In genomic region chr6:145125591-145126113, GRCm38 (mm10) we compare ENCODE assay signal across 10 mouse cellular contexts. TPM values are rescaled to one million over a fixed set of nuclear protein-coding genes. Genes with fewer than 3 reads are reported as not detected.
DNase-seq lines count a peak whose midpoint lies in the region; ATAC-seq and TF ChIP-seq lines count a peak whose summit lies in the region.
"Had no signal": no experiment of that assay in that cellular context is flagged by ENCODE, and none has a peak within 500 bp of the region (broad histone marks: within the 10 kb centered on the region; RNA-seq: fewer than 3 reads in every experiment).

No protein-coding gene starts in this region.

- H3K36me3 ChIP-seq in MEL (ENCODE audit: control insufficient read depth in 1 of 2, insufficient read depth in 2 of 2, low read length in 2 of 2), result peaks cover 0 to 36% of the 10 kb centered on the region in 2 experiments; a peak in 2 of 4 replicates
- no peaks in the 10 kb centered on the region for H3K36me3 ChIP-seq in stomach, postnatal 0 days (ENCODE audit: control insufficient read depth, insufficient read depth, low read length)
- H3K36me3 ChIP-seq: G1E had no signal

- no peak for TF ChIP-seq RAD21 in MEL (IDR thresholded peaks at IDR 0.05; ENCODE audit: low read depth, low read length)

- TF ChIP-seq EP300 in MEL (IDR thresholded peaks at IDR 0.05; ENCODE audit: low read depth in 1 of 2, low read length in 2 of 2), result no peak
- TF ChIP-seq EP300 in stomach, postnatal 0 days (optimal IDR thresholded peaks at IDR 0.05), result no peak

- H3K27me3 ChIP-seq in MEL (ENCODE audit: control insufficient read depth in 1 of 2, insufficient read depth in 2 of 2, low read length in 2 of 2), result no peaks in the 10 kb centered on the region
- no peaks in the 10 kb centered on the region for H3K27me3 ChIP-seq in stomach, postnatal 0 days (ENCODE audit: control insufficient read depth, insufficient read depth, low read length)

- peak; percentile 47 for DNase-seq in gastrocnemius, adult 18-20 months (ENCODE audit: low spot score)
- no peak for DNase-seq in gastrocnemius, postnatal 25 days
- peak; percentile 35 for DNase-seq in MEL (ENCODE audit: low read depth, low spot score)
- peak; percentile 11 to 49 for DNase-seq in gastrocnemius, adult 8-10 months (ENCODE audit: low spot score in 2 of 2)
- DNase-seq in kidney, adult 11 months, result peak; percentile 62
- DNase-seq in spleen, postnatal 4 days (ENCODE audit: low spot score in 2 of 2), result no peak
- no peak for DNase-seq in stomach, postnatal 0 days (ENCODE audit: low spot score)
- no peak for DNase-seq in left cerebral cortex, adult 2 months (ENCODE audit: extremely low spot score in 1 of 2, low spot score in 2 of 2)
- DNase-seq: cerebellum, adult 11 months had no signal

- peak overlapping the region; percentile 66; the same call in 1 of the 2 replicates for H3K27ac ChIP-seq in MEL (ENCODE audit: control insufficient read depth, low read depth, low read length)
- no peak overlapping the region for H3K27ac ChIP-seq in stomach, postnatal 0 days (replicated peaks)
- H3K27ac ChIP-seq in left cerebral cortex, adult 2 months, result no peak overlapping the region

- TF ChIP-seq CTCF in MEL (IDR thresholded peaks at IDR 0.05 in 2 of 3, conservative IDR thresholded peaks at IDR 0.05 in 1 of 3; ENCODE audit: control insufficient read depth in 1 of 3, insufficient read depth in 1 of 3, low read depth in 2 of 3, low read length in 3 of 3, poor library complexity in 1 of 3, severe bottlenecking in 1 of 3), result no peak
- TF ChIP-seq CTCF in stomach, postnatal 0 days (IDR thresholded peaks at IDR 0.05; ENCODE audit: low read depth), result no peak
- no peak for TF ChIP-seq CTCF in left cerebral cortex, adult 2 months (IDR thresholded peaks at IDR 0.05)

- ATAC-seq in stomach, postnatal 0 days (ENCODE audit: low FRiP score, low TSS enrichment), result no peak

- no peak overlapping the region for H3K4me2 ChIP-seq in stomach, postnatal 0 days (replicated peaks; ENCODE audit: low read depth)

- H3K9me3 ChIP-seq in MEL (replicated peaks; ENCODE audit: insufficient read depth, low read length), result no peaks in the 10 kb centered on the region
- no peaks in the 10 kb centered on the region for H3K9me3 ChIP-seq in stomach, postnatal 0 days (ENCODE audit: control insufficient read depth, low read length)

- 46% methylated on average over 7 of the region's 7 CpGs for WGBS in stomach, postnatal 0 days

- H3K4me1 ChIP-seq in MEL (ENCODE audit: control insufficient read depth in 1 of 2, insufficient read depth in 2 of 2, low read length in 2 of 2), result peaks cover 17 to 28% of the 10 kb centered on the region in 2 experiments
- no peaks in the 10 kb centered on the region for H3K4me1 ChIP-seq in stomach, postnatal 0 days (replicated peaks; ENCODE audit: control insufficient read depth, insufficient read depth)

- no peak overlapping the region for H3K9ac ChIP-seq in MEL (ENCODE audit: control insufficient read depth, low read depth, low read length, poor library complexity, severe bottlenecking)
- no peak overlapping the region for H3K9ac ChIP-seq in stomach, postnatal 0 days (ENCODE audit: low read length)

- H3K79me2 ChIP-seq in MEL (ENCODE audit: control insufficient read depth, insufficient read depth, low read length, poor library complexity), result peaks cover 23% of the 10 kb centered on the region

- no peak for TF ChIP-seq POLR2A in MEL (IDR thresholded peaks at IDR 0.05; ENCODE audit: control insufficient read depth in 1 of 2, insufficient read depth in 1 of 2, low read depth in 1 of 2, low read length in 2 of 2, poor library complexity in 1 of 2)

- intact Hi-C loops in left cerebral cortex, adult 2 months (cut with DNase I), result no loop called here

- H3K4me3 ChIP-seq in MEL (ENCODE audit: control insufficient read depth in 1 of 2, insufficient read depth in 1 of 2, low read depth in 2 of 2, low read length in 2 of 2), result no peak overlapping the region
- no peak overlapping the region for H3K4me3 ChIP-seq in stomach, postnatal 0 days (ENCODE audit: low read depth, low read length)
- H3K4me3 ChIP-seq in left cerebral cortex, adult 2 months, result no peak overlapping the region

TF ChIP-seq in MEL, 35 proteins besides CTCF, POLR2A, EP300 and RAD21:
- no peak for TF ChIP-seq ZKSCAN1 (IDR thresholded peaks at IDR 0.05; ENCODE audit: low read depth, low read length)

RNA-seq across cellular contexts. Expression of gene Lrmp, which starts 10.2 kb away (rescaled TPM):
- under 1 TPM; 0.37 to 0.55 TPM for total RNA-seq in gastrocnemius, adult 18-20 months (2021)
- 1 to 10 TPM; 1.0 to 1.2 TPM for total RNA-seq in gastrocnemius, postnatal 25 days (2021)
- total RNA-seq in MEL (2012; rRNA removed), result 60.4 and 70.1 TPM in 2 replicates
- polyA plus RNA-seq in MEL (2012; ENCODE audit: insufficient read depth in 1 of 2, insufficient read length in 2 of 2, low read depth in 1 of 2, low replicate concordance in 2 of 2, missing spikeins in 1 of 2), result 10 to 100 TPM in 1 of 2 experiments, not detected in 1; 64.3 TPM
- total RNA-seq in gastrocnemius, adult 8-10 months (2022), result 1 to 10 TPM in 1 of 4 experiments, under 1 TPM in 2, not detected in 1; 0.25 to 1.1 (median 0.34) TPM
- 15.2 and 17.6 TPM in 2 replicates for polyA plus RNA-seq in stomach, postnatal 0 days (2015; fragmentation: Nextera tagmentation; extraction: Ambion mirVana)
- total RNA-seq in left cerebral cortex, adult 2 months (2021), result 1 to 10 TPM; 2.4 to 2.5 TPM

RNA-seq across cellular contexts. Expression of gene Bcat1, which starts 49.7 kb away (rescaled TPM):
- under 1 TPM; 0.53 to 0.64 TPM for total RNA-seq in gastrocnemius, adult 18-20 months (2021)
- 1 to 10 TPM; 3.4 to 3.7 TPM for total RNA-seq in gastrocnemius, postnatal 25 days (2021)
- total RNA-seq in MEL (2012; rRNA removed), result not detected in 2 replicates
- not detected for polyA plus RNA-seq in MEL (2012; ENCODE audit: insufficient read depth in 1 of 2, insufficient read length in 2 of 2, low read depth in 1 of 2, low replicate concordance in 2 of 2, missing spikeins in 1 of 2)
- total RNA-seq in gastrocnemius, adult 8-10 months (2022), result 1 to 10 TPM in 2 of 4 experiments, under 1 TPM in 2; 0.02 to 1.2 (median 0.80) TPM
- 6.3 and 7.4 TPM in 2 replicates for polyA plus RNA-seq in stomach, postnatal 0 days (2015; fragmentation: Nextera tagmentation; extraction: Ambion mirVana)
- total RNA-seq in left cerebral cortex, adult 2 months (2021), result 10 to 100 TPM; 84.3 to 85.4 TPM
- polyA plus RNA-seq: G1E had no signal

Comparison
In these comparisons a context has a peak if more than half of its experiments do, and no peak if none do; other contexts are left out.
1. DNase-seq: peak in gastrocnemius, adult 18-20 months (single experiment), MEL (single experiment), gastrocnemius, adult 8-10 months (2 of 2) and kidney, adult 11 months (single experiment); none in gastrocnemius, postnatal 25 days (single experiment), spleen, postnatal 4 days (0 of 2), stomach, postnatal 0 days (single experiment) and left cerebral cortex, adult 2 months (0 of 2).
2. RNA of gene Lrmp, which starts 10.2 kb away (total RNA-seq): 60.4 to 70.1 TPM in MEL; 2.4 to 2.5 TPM in left cerebral cortex, adult 2 months, 1.0 to 1.2 TPM in gastrocnemius, postnatal 25 days, 0.37 to 0.55 TPM in gastrocnemius, adult 18-20 months and 0.25 to 1.1 TPM in gastrocnemius, adult 8-10 months; every median in the first group is over 10 times any median in the second.
3. RNA of gene Bcat1, which starts 49.7 kb away (total RNA-seq): 84.3 to 85.4 TPM in left cerebral cortex, adult 2 months; 3.4 to 3.7 TPM in gastrocnemius, postnatal 25 days, 0.02 to 1.2 TPM in gastrocnemius, adult 8-10 months, 0.53 to 0.64 TPM in gastrocnemius, adult 18-20 months and not detected in MEL; every median in the first group is over 10 times any median in the second.